Mouse (Mus musculus): Measurements from ENCODE around the gene Rnf207. TPM values are rescaled to one million over a fixed set of nuclear protein-coding genes. Genes with fewer than 3 reads are reported as not detected.

Gene Rnf207
- polyA plus RNA-seq (2015; fragmentation: Nextera tagmentation; extraction: Ambion mirVana): 0.53 and 0.70 TPM in 2 replicates

- H3K36me3 ChIP-seq (ENCODE audit: insufficient read depth, low read length): no peaks in the 10 kb centered on the region
- ATAC-seq (peak; percentile 46), DNase-seq (ENCODE audit: low spot score) (peak; percentile 47)
- 3% methylated on average over 25 of the region's 26 CpGs for WGBS
- H3K4me1 ChIP-seq (ENCODE audit: insufficient read depth, low read depth, low read length): peaks cover 5% of the 10 kb centered on the region; the same call in 1 of the 2 replicates
- no peaks in the 10 kb centered on the region for H3K9me3 ChIP-seq (ENCODE audit: low read length)
- H3K4me3 ChIP-seq (ENCODE audit: low read depth, low read length): peak within 1 kb of the TSS; percentile 8; the same call in 1 of the 2 replicates
- H3K4me2 ChIP-seq (replicated peaks; ENCODE audit: low read depth, low read length): peak within 1 kb of the TSS; percentile 39; the same call in 1 of the 2 replicates
- TF ChIP-seq CTCF (IDR thresholded peaks at IDR 0.05) (peak; percentile 72), EP300 (IDR thresholded peaks at IDR 0.05) (no peak)
- H3K27me3 ChIP-seq (replicated peaks; ENCODE audit: insufficient read depth, low read length): peaks cover 37% of the 10 kb centered on the region
- no peak within 1 kb of the TSS for H3K9ac ChIP-seq (replicated peaks; ENCODE audit: low read depth)
- no peak within 1 kb of the TSS for H3K27ac ChIP-seq (ENCODE audit: low read length)
These were observed at the start of gene Rnf207 for GRCm38 (mm10) chr4:152318517-152319234. Gene Rnf207 (minus strand): TSS chr4:152318993.

GRCm38 (mm10) chr4:152365228-152365627 lies 46.4 kb upstream of the Rnf207 start:
- no peak overlapping the region for H3K4me3 ChIP-seq (ENCODE audit: low read depth, low read length)
- ATAC-seq (no peak), DNase-seq (ENCODE audit: low spot score) (no peak)
- no peaks in the 10 kb centered on the region for H3K27me3 ChIP-seq (replicated peaks; ENCODE audit: insufficient read depth, low read length)
- H3K9ac ChIP-seq (replicated peaks; ENCODE audit: low read depth): no peak overlapping the region
- H3K27ac ChIP-seq (ENCODE audit: low read length): no peak overlapping the region
- WGBS: 71% methylated on average over 7 of the region's 7 CpGs
- H3K9me3 ChIP-seq (ENCODE audit: low read length): no peaks in the 10 kb centered on the region
- TF ChIP-seq EP300 (IDR thresholded peaks at IDR 0.05) (no peak), CTCF (IDR thresholded peaks at IDR 0.05) (no peak)
- no peaks in the 10 kb centered on the region for H3K36me3 ChIP-seq (ENCODE audit: insufficient read depth, low read length)
- no peak overlapping the region for H3K4me2 ChIP-seq (replicated peaks; ENCODE audit: low read depth, low read length)
- H3K4me1 ChIP-seq (ENCODE audit: insufficient read depth, low read depth, low read length): no peaks in the 10 kb centered on the region

- Histone ChIP-seq H3K4me1 (ENCODE audit: insufficient read depth, low read depth, low read length) (no peaks in the 10 kb centered on the region), H3K9me3 (ENCODE audit: low read length) (no peaks in the 10 kb centered on the region), H3K27ac (ENCODE audit: low read length) (no peak overlapping the region), H3K4me2 (replicated peaks; ENCODE audit: low read depth, low read length) (no peak overlapping the region), H3K9ac (replicated peaks; ENCODE audit: low read depth) (no peak overlapping the region), H3K4me3 (ENCODE audit: low read depth, low read length) (no peak overlapping the region), H3K27me3 (replicated peaks; ENCODE audit: insufficient read depth, low read length) (no peaks in the 10 kb centered on the region), H3K36me3 (ENCODE audit: insufficient read depth, low read length) (no peaks in the 10 kb centered on the region)
- 29% methylated on average over 8 of the region's 9 CpGs for WGBS
- peak; percentile 31; the same call in 1 of the 2 replicates for ATAC-seq
- TF ChIP-seq CTCF (IDR thresholded peaks at IDR 0.05) (no peak), EP300 (IDR thresholded peaks at IDR 0.05) (no peak)
- no peak for DNase-seq (ENCODE audit: low spot score)
These were observed 43.4 kb upstream of the Rnf207 start for GRCm38 (mm10) chr4:152362180-152362579.

- Histone ChIP-seq H3K27me3 (replicated peaks; ENCODE audit: insufficient read depth, low read length) (no peaks in the 10 kb centered on the region), H3K36me3 (ENCODE audit: insufficient read depth, low read length) (no peaks in the 10 kb centered on the region), H3K9ac (replicated peaks; ENCODE audit: low read depth) (no peak overlapping the region), H3K4me2 (replicated peaks; ENCODE audit: low read depth, low read length) (peak overlapping the region; percentile 19; the same call in 1 of the 2 replicates), H3K4me1 (ENCODE audit: insufficient read depth, low read depth, low read length) (no peaks in the 10 kb centered on the region), H3K9me3 (ENCODE audit: low read length) (no peaks in the 10 kb centered on the region), H3K4me3 (ENCODE audit: low read depth, low read length) (no peak overlapping the region), H3K27ac (ENCODE audit: low read length) (no peak overlapping the region)
- peak; percentile 53 for DNase-seq (ENCODE audit: low spot score)
- WGBS: under 1% methylated on average over 23 of the region's 24 CpGs
- TF ChIP-seq EP300 (IDR thresholded peaks at IDR 0.05) (no peak), CTCF (IDR thresholded peaks at IDR 0.05) (no peak)
- ATAC-seq: peak; percentile 40
These were observed 42.1 kb upstream of the Rnf207 start for GRCm38 (mm10) chr4:152360855-152361254.

- Histone ChIP-seq H3K27ac (ENCODE audit: low read length) (no peak overlapping the region), H3K9ac (replicated peaks; ENCODE audit: low read depth) (no peak overlapping the region), H3K36me3 (ENCODE audit: insufficient read depth, low read length) (no peaks in the 10 kb centered on the region), H3K4me2 (replicated peaks; ENCODE audit: low read depth, low read length) (no peak overlapping the region), H3K4me1 (ENCODE audit: insufficient read depth, low read depth, low read length) (no peaks in the 10 kb centered on the region), H3K4me3 (ENCODE audit: low read depth, low read length) (no peak overlapping the region), H3K9me3 (ENCODE audit: low read length) (no peaks in the 10 kb centered on the region), H3K27me3 (replicated peaks; ENCODE audit: insufficient read depth, low read length) (no peaks in the 10 kb centered on the region)
- DNase-seq (ENCODE audit: low spot score) (no peak), ATAC-seq (no peak)
- WGBS: 10% methylated on average over 11 of the region's 11 CpGs
- TF ChIP-seq CTCF (IDR thresholded peaks at IDR 0.05) (no peak), EP300 (IDR thresholded peaks at IDR 0.05) (no peak)
These were observed 40.9 kb upstream of the Rnf207 start for GRCm38 (mm10) chr4:152359700-152360099.

- H3K27me3 ChIP-seq (replicated peaks; ENCODE audit: insufficient read depth, low read length): no peaks in the 10 kb centered on the region
These were observed 36.9 kb upstream of the Rnf207 start for GRCm38 (mm10) chr4:152355672-152356071.

More at GRCm38 (mm10) chr4:152355672-152356071, 36.9 kb upstream of the Rnf207 start:
- Histone ChIP-seq H3K9me3 (ENCODE audit: low read length) (no peaks in the 10 kb centered on the region), H3K4me2 (replicated peaks; ENCODE audit: low read depth, low read length) (no peak overlapping the region), H3K36me3 (ENCODE audit: insufficient read depth, low read length) (no peaks in the 10 kb centered on the region), H3K9ac (replicated peaks; ENCODE audit: low read depth) (no peak overlapping the region), H3K4me3 (ENCODE audit: low read depth, low read length) (no peak overlapping the region), H3K27ac (ENCODE audit: low read length) (no peak overlapping the region), H3K4me1 (ENCODE audit: insufficient read depth, low read depth, low read length) (no peaks in the 10 kb centered on the region)
- TF ChIP-seq CTCF (IDR thresholded peaks at IDR 0.05) (no peak), EP300 (IDR thresholded peaks at IDR 0.05) (no peak)
- DNase-seq (ENCODE audit: low spot score) (no peak), ATAC-seq (no peak)
- WGBS: 65% methylated on average over 7 of the region's 7 CpGs
